Mouse (Mus musculus): ENCODE results near the gene Ccdc8.

DNA sequence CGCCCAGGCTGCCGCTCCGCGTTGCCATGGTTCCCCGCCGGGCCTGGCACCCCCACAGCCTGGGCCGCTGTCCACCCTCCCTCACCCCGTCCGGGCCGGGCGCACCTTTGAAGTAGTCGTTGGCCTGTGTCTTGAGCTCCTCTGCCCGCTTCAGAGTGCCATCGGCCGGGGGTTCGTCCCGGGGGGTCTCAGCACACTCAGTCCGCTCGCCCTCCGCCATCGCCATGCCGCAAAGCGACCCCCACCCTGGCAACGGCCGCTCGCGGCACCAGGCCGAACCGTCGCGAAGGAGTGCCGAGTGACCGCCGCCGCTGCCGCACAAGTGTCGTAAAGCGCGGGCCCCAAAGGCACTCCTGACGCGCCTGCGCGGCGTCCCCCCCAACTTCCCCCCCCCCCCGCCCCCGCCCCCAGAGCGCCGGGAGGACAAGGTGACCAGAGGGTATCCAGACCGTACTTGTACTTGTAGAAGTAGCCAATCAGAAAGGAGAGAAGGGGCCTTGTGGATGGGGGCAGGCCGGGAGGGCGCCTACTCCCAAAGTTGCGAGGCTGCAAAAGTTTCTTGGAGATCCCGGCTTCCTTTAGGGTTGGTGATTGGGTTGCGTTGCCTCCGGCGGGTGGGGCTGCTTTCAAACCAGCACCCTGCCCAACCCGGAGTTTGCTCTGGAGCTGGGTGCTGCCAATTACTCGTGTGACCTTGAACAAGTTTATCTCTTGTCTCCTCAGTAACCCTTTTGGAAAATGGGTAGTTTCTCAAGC, 35.3 kb downstream of the Ccdc8 start, which contains the start of gene Ppp5c:
- TF ChIP-seq POLR2A (IDR thresholded peaks at IDR 0.05; ENCODE audit: insufficient read length, low read depth) (peak; percentile 78), USF1 (IDR thresholded peaks at IDR 0.05; ENCODE audit: low read depth) (no peak), POLR2AphosphoS2 (IDR thresholded peaks at IDR 0.05; ENCODE audit: insufficient read length, low read depth) (peak; percentile 69)

All from myocyte (in vitro differentiated cells).